Mouse (Mus musculus) midbrain, postnatal 0 days (tissue): Measurements from ENCODE around the gene Morf4l2. TPM values are rescaled to one million over a fixed set of nuclear protein-coding genes. Genes with fewer than 3 reads are reported as not detected.
A peak's percentile ranks its signal among the peaks of the same experiment; 100 is the strongest.

Source experiments
- ATAC-seq: fragments of 200-750 bp; cut with Nextera tagmentation; 2 replicates; pipeline ENCODE4 v1.8.0; 2017; ENCODE audit warnings: moderate number of reproducible peaks, mild to moderate bottlenecking, moderate TSS enrichment, moderate library complexity; ENCODE audit not compliant: low FRiP score
- DNase-seq: peaks from one replicate; pipeline ENCODE4 v3.0.0-alpha.2; 2015; ENCODE audit warnings: low spot score
- H3K27ac ChIP-seq: fragments of 300-500 bp; sonication (generic); 2 replicates; pipeline ENCODE4 v1.5.1; 2014; ENCODE audit warnings: low read depth, mild to moderate bottlenecking, low read length, mixed read lengths
- H3K27me3 ChIP-seq: fragments of 300-500 bp; sonication (generic); 2 replicates; pipeline ENCODE4 v1.6.1; 2014; ENCODE audit warnings: low read length, control low read depth, mixed read lengths; ENCODE audit not compliant: insufficient read depth
- H3K36me3 ChIP-seq: fragments of 300-500 bp; sonication (generic); 2 replicates; pipeline ENCODE4 v1.6.1; 2014; ENCODE audit warnings: low read length, control low read depth, mixed read lengths; ENCODE audit not compliant: insufficient read depth
- H3K4me1 ChIP-seq: fragments of 300-500 bp; sonication (generic); 2 replicates; pipeline ENCODE4 v1.6.1; 2014; ENCODE audit warnings: mild to moderate bottlenecking, control low read depth, antibody characterized with exemption, low read length, mixed read lengths; ENCODE audit not compliant: insufficient read depth
- H3K4me2 ChIP-seq: fragments of 300-500 bp; sonication (generic); 2 replicates; pipeline ENCODE4 v1.6.1; 2014; ENCODE audit warnings: low read depth, mild to moderate bottlenecking, low read length, mixed read lengths; ENCODE audit not compliant: poor library complexity, severe bottlenecking
- H3K4me3 ChIP-seq: fragments of 300-500 bp; sonication (generic); 2 replicates; pipeline ENCODE4 v1.5.1; 2014; ENCODE audit warnings: low read depth, mild to moderate bottlenecking, low read length, moderate library complexity
- H3K9ac ChIP-seq: fragments of 300-500 bp; sonication (generic); replicated peaks from 2 replicates; pipeline ENCODE4 v1.6.1; 2014; ENCODE audit warnings: mild to moderate bottlenecking, low read length, moderate library complexity, mixed read lengths; ENCODE audit not compliant: poor library complexity, severe bottlenecking
- H3K9me3 ChIP-seq: fragments of 300-500 bp; sonication (generic); 2 replicates; pipeline ENCODE4 v1.6.1; 2016; ENCODE audit warnings: low read length, control low read depth
- CTCF ChIP-seq: IDR thresholded peaks from 2 replicates; pipeline ENCODE4 v1.5.1; 2016; ENCODE audit warnings: antibody characterized with exemption, mild to moderate bottlenecking
- WGBS: fragments of 180-500 bp; shearing (Covaris S2); extraction: QIAGEN DNeasy Blood & Tissue Kit; methylation state at CpG from one replicate; pipeline ENCODE4 v1.1.7; 2014; 5-methylcytosine and 5-hydroxymethylcytosine counted together
- polyA plus RNA-seq: library from polyadenylated mRNA; unstranded; fragments of >200 nt; fragmentation: Nextera tagmentation; extraction: Ambion mirVana; gene quantifications from 2 replicates; pipeline ENCODE4 v1.2.1, GENCODE M21; 2015
- total RNA-seq: library from RNA; depleted of rRNA; stranded (reverse); fragments of >200 nt; gene quantifications from 2 replicates; pipeline ENCODE4 v1.2.3, GENCODE M21; 2014; rRNA removed

Gene Morf4l2
- total RNA-seq (355 and 449 TPM in 2 replicates), polyA plus RNA-seq (603 and 621 TPM in 2 replicates)

DNA sequence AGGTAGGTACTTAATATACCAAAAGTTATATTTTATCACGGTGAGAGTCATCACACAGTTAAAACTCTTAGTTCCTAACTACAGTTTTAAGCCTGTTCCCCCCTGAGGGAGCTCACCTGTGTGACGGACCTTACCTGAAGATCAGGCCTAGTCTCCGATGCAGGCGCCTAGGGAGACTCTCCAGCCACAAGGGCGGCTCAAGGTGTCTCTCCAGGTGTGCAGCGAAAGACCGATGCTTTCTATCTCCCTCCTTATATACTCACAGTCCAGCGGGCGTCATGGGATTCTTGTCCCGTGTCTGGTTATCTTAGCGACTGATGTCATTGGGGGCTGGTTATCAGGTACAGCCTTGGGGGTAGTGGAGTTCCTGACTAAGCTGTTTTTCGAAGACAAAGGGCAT lies at the start of gene Morf4l2:
TSS of gene Morf4l2 (minus strand) at position 232 of the 400 bp plus-strand sequence.
- no peaks in the 10 kb centered on the region for H3K4me1 ChIP-seq
- peak within 1 kb of the TSS; percentile 44 for H3K4me2 ChIP-seq
- peak within 1 kb of the TSS; percentile 83 for H3K27ac ChIP-seq
- no peaks in the 10 kb centered on the region for H3K27me3 ChIP-seq
- H3K4me3 ChIP-seq = peak within 1 kb of the TSS; percentile 39
- H3K9me3 ChIP-seq = no peaks in the 10 kb centered on the region
- H3K36me3 ChIP-seq = no peaks in the 10 kb centered on the region
- ATAC-seq = no peak
- DNase-seq = no peak
- 90% methylated on average over 12 of the region's 12 CpGs for WGBS
- TF ChIP-seq CTCF = no peak
- peak within 1 kb of the TSS; percentile 44; the same call in 1 of the 2 replicates for H3K9ac ChIP-seq

- no peaks in the 10 kb centered on the region for H3K36me3 ChIP-seq
- no peaks in the 10 kb centered on the region for H3K27me3 ChIP-seq
- WGBS = 97% methylated on average over 4 of the region's 4 CpGs
- H3K4me1 ChIP-seq = no peaks in the 10 kb centered on the region
- DNase-seq = no peak
- no peak overlapping the region for H3K4me2 ChIP-seq
- H3K9me3 ChIP-seq = no peaks in the 10 kb centered on the region
- no peak overlapping the region for H3K9ac ChIP-seq
- ATAC-seq = no peak
- H3K4me3 ChIP-seq = no peak overlapping the region
- H3K27ac ChIP-seq = no peak overlapping the region
- no peak for TF ChIP-seq CTCF
These were observed 46.0 kb upstream of the Morf4l2 start for GRCm38 (mm10) chrX:136789446-136789845.

GRCm38 (mm10) chrX:136780041-136780440 lies 36.6 kb upstream of the Morf4l2 start, which contains the start of gene Glra4:
Glra4 (minus strand) TSS chrX:136780141.
- no peaks in the 10 kb centered on the region for H3K9me3 ChIP-seq
- H3K36me3 ChIP-seq = no peaks in the 10 kb centered on the region
- no peak within 1 kb of the TSS for H3K27ac ChIP-seq
- H3K4me2 ChIP-seq = no peak within 1 kb of the TSS
- ATAC-seq (no peak), DNase-seq (no peak)
- TF ChIP-seq CTCF = no peak
- 82% methylated on average over 3 of the region's 3 CpGs for WGBS
- no peaks in the 10 kb centered on the region for H3K27me3 ChIP-seq
- H3K4me3 ChIP-seq = no peak within 1 kb of the TSS
- no peak within 1 kb of the TSS for H3K9ac ChIP-seq
- no peaks in the 10 kb centered on the region for H3K4me1 ChIP-seq

DNA sequence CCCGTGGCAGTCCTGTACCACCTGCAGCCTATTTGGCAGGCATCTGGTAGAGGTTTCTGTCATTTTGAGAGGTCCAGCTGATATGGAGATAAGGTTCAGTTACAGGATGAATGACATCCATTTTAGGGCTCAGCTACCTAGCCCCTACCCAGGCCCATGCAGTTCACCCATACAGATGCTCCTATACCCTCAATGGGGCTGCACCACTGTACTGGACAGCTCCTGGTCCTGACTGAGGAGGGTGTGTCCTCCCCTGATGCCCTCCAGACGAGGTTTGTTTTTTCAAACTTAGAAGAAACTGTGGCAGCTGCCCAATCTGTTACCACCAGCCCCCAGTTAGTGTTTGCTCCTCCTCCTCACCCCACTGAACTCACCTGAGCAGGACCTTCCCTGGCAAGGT lies 35.8 kb upstream of the Morf4l2 start:
- H3K4me1 ChIP-seq = no peaks in the 10 kb centered on the region

GRCm38 (mm10) chrX:136778046-136778445 lies 34.6 kb upstream of the Morf4l2 start:
- Histone ChIP-seq H3K4me3 (no peak overlapping the region), H3K27ac (no peak overlapping the region), H3K4me1 (no peaks in the 10 kb centered on the region), H3K27me3 (no peaks in the 10 kb centered on the region), H3K4me2 (no peak overlapping the region), H3K36me3 (no peaks in the 10 kb centered on the region), H3K9ac (no peak overlapping the region), H3K9me3 (no peaks in the 10 kb centered on the region)
- WGBS = 65% methylated on average over 3 of the region's 3 CpGs
- TF ChIP-seq CTCF = no peak
- DNase-seq (no peak), ATAC-seq (no peak)

More for the DNA sequence above, 35.8 kb upstream of the Morf4l2 start:
- Histone ChIP-seq H3K27me3 (no peaks in the 10 kb centered on the region), H3K36me3 (no peaks in the 10 kb centered on the region), H3K27ac (no peak overlapping the region), H3K9ac (no peak overlapping the region), H3K9me3 (no peaks in the 10 kb centered on the region), H3K4me3 (no peak overlapping the region), H3K4me2 (no peak overlapping the region)
- ATAC-seq (no peak), DNase-seq (no peak)
- no peak for TF ChIP-seq CTCF
- WGBS = 64% methylated on average over 2 of the region's 2 CpGs

GRCm38 (mm10) chrX:136773035-136773434 lies 29.5 kb upstream of the Morf4l2 start:
- DNase-seq = no peak
- no peak for ATAC-seq
- 67% methylated on average over 1 of the region's 1 CpGs for WGBS

More at GRCm38 (mm10) chrX:136773035-136773434, 29.5 kb upstream of the Morf4l2 start:
- no peak overlapping the region for H3K27ac ChIP-seq
- H3K27me3 ChIP-seq = no peaks in the 10 kb centered on the region
- no peaks in the 10 kb centered on the region for H3K36me3 ChIP-seq
- H3K4me1 ChIP-seq = no peaks in the 10 kb centered on the region
- no peaks in the 10 kb centered on the region for H3K9me3 ChIP-seq
- H3K4me3 ChIP-seq = no peak overlapping the region
- no peak for TF ChIP-seq CTCF
- no peak overlapping the region for H3K4me2 ChIP-seq
- H3K9ac ChIP-seq = no peak overlapping the region
